Mouse (Mus musculus) adrenal gland, adult 18-20 months (tissue): ENCODE results near the gene Prss33. TPM values are rescaled to one million over a fixed set of nuclear protein-coding genes. Genes with fewer than 3 reads are reported as not detected.
A peak's percentile ranks its signal among the peaks of the same experiment; 100 is the strongest.
"Not testable (repeated sequence)": the region's sequence is repeated elsewhere in the genome, so short reads cannot be mapped to it uniquely, and the experiment has no call there.

ENCODE experiments used
- DNase-seq, 2 experiments: peaks; one replicate each; pipeline ENCODE4 v3.0.0; 2021 to 2022; ENCODE audit warnings: low spot score in 2 of 2
- long read RNA-seq, 2 experiments: library from polyadenylated mRNA; stranded (forward); transcript quantifications; one replicate each; pipeline ENCODE4 v2.0.0; 2021
- total RNA-seq, 2 experiments: library from RNA; stranded (reverse); gene quantifications; 1 replicate in 1 of 2; 2 replicates in 1 of 2; pipeline ENCODE4 v1.2.3; 2021

The Prss33 gene
- total RNA-seq, result not detected
- long read RNA-seq, experiment 1, result 0 reads
- long read RNA-seq, experiment 2, result 0 reads

DNA sequence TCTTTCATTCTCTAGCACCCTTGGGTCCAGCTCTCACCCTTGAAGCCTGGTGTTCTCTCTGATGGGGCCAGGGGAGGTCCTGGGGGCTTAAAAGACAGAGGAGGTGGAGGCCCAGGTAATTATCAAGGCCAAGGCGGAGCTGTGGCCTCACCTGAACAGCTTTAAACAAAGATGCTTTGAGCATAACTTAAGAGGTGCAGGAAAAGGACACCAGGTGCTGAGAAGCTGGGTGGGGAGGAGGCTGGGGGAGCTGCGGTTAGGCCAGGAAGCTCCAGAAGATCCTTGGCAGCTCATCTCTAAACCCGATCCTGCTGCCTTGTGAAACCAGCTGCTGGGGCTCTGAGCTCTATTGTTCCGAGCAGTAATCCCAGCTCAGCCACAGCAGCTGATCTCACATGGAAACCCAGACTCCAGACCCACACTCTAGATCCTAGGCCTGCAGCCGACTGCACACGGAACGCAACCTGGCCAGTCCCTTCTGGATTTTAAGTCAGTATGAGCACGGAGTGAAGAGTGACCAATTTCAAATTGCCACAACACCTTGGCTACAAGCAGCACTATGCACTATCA is at the start of gene Prss33:
TSS of gene Prss33 (minus strand) at position 51 of the 570 bp plus-strand sequence.
- DNase-seq, result no peak

GRCm38 (mm10) chr17:23880576-23880975 is 44.7 kb upstream of the Prss33 start, which contains the start of the genes Dcpp1 and Dcpp2:
Gene Dcpp1, plus strand, starts transcription at chr17:23880876.
Gene Dcpp2, plus strand, starts transcription at chr17:23880880.
- DNase-seq, result not testable (repeated sequence)

DNA sequence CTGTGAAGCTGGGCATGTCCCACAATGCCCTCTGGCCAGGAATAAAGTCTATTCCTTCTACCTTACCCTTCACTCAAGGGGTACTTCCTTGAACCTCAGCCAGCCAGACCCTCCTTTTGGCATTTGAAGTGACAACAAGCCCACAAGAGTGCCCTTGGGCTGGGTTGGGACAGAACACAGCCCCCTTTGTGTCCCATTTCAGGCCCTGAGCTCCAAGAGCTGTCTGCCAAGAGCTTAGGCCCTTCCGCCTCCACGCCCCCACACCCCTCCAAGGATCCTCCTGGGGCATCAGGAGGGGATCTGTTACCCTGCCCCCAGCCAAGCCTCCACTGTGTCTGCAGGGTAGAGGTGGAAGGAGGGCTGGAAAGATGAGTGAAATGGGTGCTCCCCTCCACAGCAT is 41.3 kb upstream of the Prss33 start:
- DNase-seq, result no peak

DNA sequence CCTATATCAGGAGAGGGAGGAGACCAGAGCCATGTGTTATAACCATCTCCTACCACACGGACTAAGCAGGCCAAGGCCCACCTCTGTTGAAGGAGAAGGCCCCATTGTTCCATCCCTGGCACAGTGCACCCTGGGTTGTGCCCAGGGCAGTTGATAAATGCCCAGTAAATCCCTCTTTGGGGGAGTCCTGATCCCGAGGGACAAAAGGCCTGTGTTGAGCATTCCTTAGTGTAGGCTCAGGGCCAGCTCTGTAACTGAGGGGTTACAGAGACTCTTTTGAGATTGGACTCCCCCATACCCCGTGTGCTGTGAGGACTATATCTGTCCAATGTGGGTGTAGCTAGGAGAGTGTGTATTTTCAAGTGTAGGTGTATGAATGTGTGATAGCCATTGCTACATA is 40.9 kb upstream of the Prss33 start:
- no peak for DNase-seq

GRCm38 (mm10) chr17:23873884-23874856 is 38.3 kb upstream of the Prss33 start:
- DNase-seq, result peak; percentile 30 to 42

- DNase-seq, result no peak
These were observed 32.7 kb upstream of the Prss33 start for GRCm38 (mm10) chr17:23868513-23868912.

DNA sequence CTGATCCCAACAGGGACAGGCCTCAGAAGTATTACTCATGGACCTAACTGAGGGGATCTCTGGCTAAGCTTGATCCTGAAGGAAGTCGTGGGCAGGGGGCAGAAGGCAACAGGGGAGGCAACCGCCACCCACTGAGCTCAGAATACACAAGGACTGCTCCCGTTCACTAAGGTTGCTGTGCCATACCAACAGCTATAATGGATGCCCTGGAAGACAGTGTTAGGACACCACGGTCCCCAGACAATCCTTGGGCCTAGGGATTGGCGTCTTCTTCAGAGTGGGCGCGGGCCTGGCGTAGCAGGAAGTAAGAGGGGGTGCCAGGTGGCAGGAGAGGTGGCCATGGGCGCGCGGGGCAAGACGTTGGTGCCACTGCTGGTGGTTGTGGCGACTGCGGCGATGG is 31.9 kb upstream of the Prss33 start, which contains the start of gene Prss21:
TSS of gene Prss21 (plus strand) at position 301 of the 400 bp plus-strand sequence.
- no peak for DNase-seq

DNA sequence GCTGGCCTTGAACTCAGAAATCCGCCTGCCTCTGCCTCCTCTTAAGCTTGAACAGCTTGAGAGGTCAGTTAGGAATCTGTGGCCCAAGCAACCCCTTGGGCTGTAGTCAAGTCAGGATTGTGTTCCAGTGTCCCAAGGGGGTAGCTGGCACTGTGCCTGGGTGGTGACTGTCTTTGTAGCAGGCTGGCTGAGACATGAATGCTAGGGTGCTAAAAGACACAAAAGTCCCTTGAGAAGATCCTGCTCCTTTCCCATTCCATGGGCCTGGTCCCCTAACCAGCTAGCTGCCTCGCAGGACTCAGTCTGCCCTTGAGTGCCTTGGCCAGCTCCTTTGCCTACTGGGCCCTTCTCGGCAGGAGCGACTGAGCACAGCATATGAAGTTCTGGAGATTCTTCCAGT is 27.1 kb upstream of the Prss33 start:
- no peak for DNase-seq

DNA sequence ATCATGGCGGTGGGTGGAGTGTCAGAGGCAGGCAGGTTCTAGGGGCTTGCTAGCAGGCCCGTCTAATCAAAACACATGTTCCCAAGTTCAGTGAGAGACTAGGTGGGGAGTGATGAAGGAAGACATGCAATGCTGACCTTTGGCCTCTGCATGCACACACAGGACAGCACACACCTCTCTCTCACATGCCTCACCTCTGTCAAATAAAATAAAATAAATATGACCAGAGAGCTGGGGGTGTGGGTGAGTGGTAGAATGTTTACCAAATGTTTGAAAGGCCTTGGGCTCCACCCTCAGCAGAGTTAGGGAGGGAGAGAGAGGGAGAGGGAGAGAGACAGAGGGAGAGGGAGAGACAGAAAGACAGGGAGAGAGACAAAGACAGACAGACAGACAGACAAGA is 22.1 kb upstream of the Prss33 start:
- no peak for DNase-seq

DNA sequence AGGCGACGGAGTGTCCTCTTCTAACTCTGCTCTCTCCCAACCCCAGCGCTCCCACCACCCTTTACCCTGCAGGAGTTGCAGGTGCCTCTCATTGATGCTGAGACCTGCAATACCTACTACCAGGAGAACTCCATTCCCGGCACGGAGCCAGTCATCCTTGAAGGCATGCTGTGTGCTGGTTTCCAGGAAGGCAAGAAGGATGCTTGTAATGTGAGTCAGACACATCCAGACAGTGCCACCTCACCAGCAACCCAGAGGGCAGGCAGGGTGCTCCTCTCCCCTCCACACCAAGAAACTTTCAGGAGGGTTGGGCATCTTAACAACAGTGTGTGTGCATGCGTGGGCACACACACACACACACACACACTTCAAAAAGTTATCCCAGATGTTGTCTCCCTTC is 21.3 kb upstream of the Prss33 start:
- DNase-seq, result no peak

DNA sequence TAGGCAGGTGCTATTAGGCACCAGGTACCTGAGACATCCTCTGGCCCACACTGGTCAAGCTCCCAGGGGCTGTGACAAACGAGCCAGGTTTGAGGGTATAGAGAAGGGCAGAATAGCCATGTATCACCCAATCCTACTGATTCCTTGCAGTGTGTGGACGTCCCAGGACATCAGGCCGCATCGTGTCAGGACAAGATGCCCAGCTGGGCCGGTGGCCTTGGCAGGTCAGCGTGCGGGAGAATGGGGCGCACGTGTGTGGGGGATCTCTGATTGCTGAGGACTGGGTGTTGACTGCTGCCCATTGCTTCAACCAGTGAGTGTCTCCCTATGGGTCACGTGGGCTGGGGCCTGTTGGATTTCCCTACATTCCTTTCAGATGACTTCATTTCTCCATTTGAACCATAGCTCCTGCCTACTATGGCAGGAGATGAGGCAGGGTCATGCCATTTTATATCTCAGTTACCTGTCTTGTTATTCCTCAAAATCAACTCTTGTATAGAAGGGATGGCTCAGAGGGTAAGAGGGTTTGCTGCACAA is 18.4 kb upstream of the Prss33 start:
- no peak for DNase-seq

DNA sequence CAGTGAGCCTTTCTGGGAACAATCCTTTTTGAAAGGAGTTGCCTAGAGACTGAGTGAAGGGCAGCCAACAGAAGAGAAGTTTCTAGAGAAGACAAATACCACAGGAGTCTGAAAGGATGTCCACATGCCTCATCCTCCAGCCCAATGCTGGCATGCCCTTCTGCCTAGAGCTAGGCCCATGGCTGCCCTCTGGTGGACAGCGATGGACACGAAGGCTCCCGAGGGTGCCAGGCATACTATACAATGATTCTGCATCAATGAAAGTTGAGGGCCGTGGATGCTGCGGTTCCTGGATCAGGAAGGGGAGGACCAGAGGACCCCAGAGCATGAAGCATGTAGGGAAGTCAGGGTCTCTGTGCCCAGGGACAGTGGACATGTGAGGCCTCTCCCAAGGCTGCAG is 17.4 kb upstream of the Prss33 start:
- DNase-seq, result peak; percentile 43 to 58

DNA sequence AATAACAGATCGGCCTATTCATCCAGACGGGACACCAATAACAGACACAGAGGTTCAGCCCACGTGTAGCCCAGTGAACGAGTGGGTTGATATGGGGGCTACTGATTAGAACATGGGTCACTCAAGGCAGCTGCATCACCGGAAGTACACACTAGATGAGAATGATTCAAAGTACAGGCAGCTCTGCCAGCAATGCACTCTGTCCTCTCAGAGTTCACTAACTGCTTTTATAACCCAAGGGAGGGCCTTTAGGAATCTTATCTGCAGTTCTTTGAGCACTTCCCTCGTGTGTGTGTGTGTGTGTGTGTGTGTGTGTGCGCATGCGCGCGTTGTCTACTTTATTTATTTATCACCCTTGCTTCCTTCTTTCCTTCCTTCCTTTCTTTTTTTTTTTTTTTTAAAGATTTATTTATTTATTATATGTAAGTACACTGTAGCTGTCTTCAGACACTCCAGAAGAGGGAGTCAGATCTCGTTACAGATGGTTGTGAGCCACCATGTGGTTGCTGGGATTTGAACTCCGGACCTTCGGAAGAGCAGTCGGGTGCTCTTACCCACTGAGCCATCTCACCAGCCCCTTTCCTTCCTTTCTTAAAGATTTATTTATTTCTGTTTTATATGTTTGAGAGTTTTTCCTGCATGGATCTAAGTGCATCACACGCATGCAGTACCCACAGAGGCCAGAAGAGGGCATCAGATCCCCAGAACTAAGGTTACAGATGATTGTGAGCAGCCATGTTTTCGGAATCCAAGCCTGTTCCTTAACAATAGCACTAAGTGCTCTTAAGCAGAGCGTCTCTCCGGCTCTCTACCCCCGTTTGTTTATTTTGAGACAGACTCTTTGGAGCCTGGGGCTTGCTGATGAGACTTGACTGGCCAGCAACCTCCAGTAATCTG is 15.2 kb upstream of the Prss33 start:
- peak; percentile 51 to 72 for DNase-seq

DNA sequence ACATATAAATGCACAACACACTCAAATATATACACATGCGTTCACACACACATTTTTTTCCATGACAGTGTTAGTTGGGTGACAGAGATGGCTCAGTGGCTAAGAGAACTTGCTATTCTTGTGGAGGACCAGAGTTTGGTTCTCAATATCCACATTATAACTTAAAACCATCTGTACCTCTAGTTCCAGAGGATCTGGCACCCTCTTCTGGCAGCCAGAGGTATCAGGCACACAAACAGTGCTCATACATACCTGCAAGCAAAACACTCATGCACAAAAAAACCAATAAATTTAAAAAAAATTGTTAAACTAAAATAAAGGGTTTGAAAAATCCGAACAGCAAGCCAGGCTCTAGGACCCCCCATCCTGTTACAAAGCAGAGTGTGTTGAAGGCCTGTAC is 14.2 kb upstream of the Prss33 start:
- no peak for DNase-seq

- DNase-seq, result peak; percentile 52 to 63
These were observed 8.0 kb upstream of the Prss33 start, which contains the start of the genes Prss32 and Prss41 for GRCm38 (mm10) chr17:23843812-23844273. Gene Prss32, plus strand, starts transcription at chr17:23843855. Gene Prss41, minus strand, starts transcription at chr17:23844172.

GRCm38 (mm10) chr17:23843141-23843811 is 7.4 kb upstream of the Prss33 start:
- DNase-seq, result peak in 1 of 2 experiments; percentile 19

GRCm38 (mm10) chr17:23841145-23841544 is 5.3 kb upstream of the Prss33 start:
- DNase-seq, result peak; percentile 41 to 53

GRCm38 (mm10) chr17:23831201-23831600 is 4.7 kb downstream of the Prss33 start:
- no peak for DNase-seq

DNA sequence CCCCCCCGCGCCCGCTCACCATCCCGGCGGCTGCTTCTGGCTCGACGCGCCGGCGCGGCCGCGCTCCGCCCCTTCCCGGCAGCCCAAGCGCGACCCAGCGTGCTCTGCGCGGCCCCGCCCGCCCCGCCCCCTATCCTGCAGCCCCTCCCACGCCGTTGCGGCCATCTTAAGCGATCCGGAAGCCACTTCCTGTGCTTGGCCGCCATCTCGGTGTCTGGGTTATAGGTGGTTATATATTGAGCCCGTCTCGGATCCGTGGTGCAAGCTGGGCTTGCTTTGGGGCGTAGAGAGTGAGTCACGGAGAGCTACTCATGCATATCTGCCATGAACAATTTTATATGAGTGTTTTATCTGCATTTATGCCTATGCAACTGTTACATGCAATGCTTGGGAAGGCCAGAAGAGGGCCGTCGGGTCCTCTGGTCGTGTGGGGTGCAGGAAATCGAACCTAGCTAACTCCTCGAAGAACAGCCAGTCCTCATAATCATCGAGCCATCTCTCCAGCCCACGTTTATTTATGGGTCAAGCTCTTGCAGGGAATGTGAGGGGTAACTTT is 6.7 kb downstream of the Prss33 start, which contains the start of gene Elob:
TSS of gene Elob (minus strand) at position 73 of the 556 bp plus-strand sequence.
- peak; percentile 73 to 78 for DNase-seq
